Mouse (Mus musculus) liver, embryonic 14.5 days (tissue): ENCODE data around the gene Tmem132b. TPM values are rescaled to one million over a fixed set of nuclear protein-coding genes. Genes with fewer than 3 reads are reported as not detected.
A peak's percentile ranks its signal among the peaks of the same experiment; 100 is the strongest.

Source experiments
- ATAC-seq: fragments of 200-750 bp; cut with Nextera tagmentation; 2 replicates; pipeline ENCODE4 v1.8.0; 2017; ENCODE audit warnings: moderate number of reproducible peaks, mild to moderate bottlenecking, moderate library complexity; ENCODE audit not compliant: insufficient read depth
- DNase-seq, 3 experiments: peaks; one replicate each; pipeline ENCODE4 v3.0.0-alpha.2; 2012 to 2013; ENCODE audit warnings: low read depth in 3 of 3, low spot score in 3 of 3
- H3K27ac ChIP-seq: fragments of 300-500 bp; sonication (generic); 2 replicates; pipeline ENCODE4 v1.5.1; 2014; ENCODE audit warnings: moderate library complexity, mild to moderate bottlenecking, control low read depth, inconsistent platforms
- H3K27me3 ChIP-seq: fragments of 300-500 bp; sonication (generic); 2 replicates; pipeline ENCODE4 v1.6.1; 2014; ENCODE audit warnings: mild to moderate bottlenecking, low read length, moderate library complexity; ENCODE audit not compliant: control insufficient read depth, insufficient read depth
- H3K36me3 ChIP-seq: fragments of 300-500 bp; sonication (generic); replicated peaks from 2 replicates; pipeline ENCODE4 v1.6.1; 2014; ENCODE audit warnings: low read depth; ENCODE audit not compliant: control insufficient read depth, insufficient read depth
- H3K4me1 ChIP-seq, 2 experiments: fragments of 200-500 bp in 1 of 2; fragments of 300-500 bp in 1 of 2; sonication (generic) in 1 of 2; replicated peaks; 2 replicates each; pipeline ENCODE4 v1.6.1; 2012 to 2014; ENCODE audit warnings: antibody characterized with exemption in 1 of 2, inconsistent platforms in 1 of 2, low read length in 1 of 2; ENCODE audit not compliant: control insufficient read depth in 2 of 2, insufficient read depth in 2 of 2
- H3K4me2 ChIP-seq: fragments of 300-500 bp; sonication (generic); 2 replicates; pipeline ENCODE4 v1.6.1; 2014; ENCODE audit warnings: low read depth, mild to moderate bottlenecking, control low read depth, moderate library complexity
- H3K4me3 ChIP-seq, 2 experiments: fragments of 200-500 bp in 1 of 2; fragments of 300-500 bp in 1 of 2; sonication (generic) in 1 of 2; 2 replicates each; pipeline ENCODE4 v1.5.1; 2012 to 2014; ENCODE audit warnings: low read depth in 2 of 2, low read length in 2 of 2, mild to moderate bottlenecking in 2 of 2, control low read depth in 1 of 2, inconsistent platforms in 1 of 2, moderate library complexity in 1 of 2; ENCODE audit not compliant: insufficient read depth in 1 of 2
- H3K9ac ChIP-seq: fragments of 300-500 bp; sonication (generic); replicated peaks from 2 replicates; pipeline ENCODE4 v1.6.1; 2014; ENCODE audit warnings: mild to moderate bottlenecking, control low read depth, moderate library complexity
- H3K9me3 ChIP-seq: fragments of 300-500 bp; sonication (generic); 2 replicates; pipeline ENCODE4 v1.6.1; 2016; ENCODE audit warnings: low read length, mixed read lengths; ENCODE audit not compliant: control insufficient read depth
- CTCF ChIP-seq: IDR thresholded peaks from 2 replicates; pipeline ENCODE4 v1.5.1; 2016; ENCODE audit warnings: antibody characterized with exemption, low read depth, control low read depth
- EP300 ChIP-seq: IDR thresholded peaks from 2 replicates; pipeline ENCODE4 v1.6.1; 2016; ENCODE audit warnings: antibody characterized with exemption, low read depth
- WGBS: fragments of 180-500 bp; shearing (Covaris S2); extraction: QIAGEN DNeasy Blood & Tissue Kit; methylation state at CpG from one replicate; pipeline ENCODE4 v1.1.7; 2014; ENCODE audit not compliant: insufficient replicate concordance; 5-methylcytosine and 5-hydroxymethylcytosine counted together
- polyA plus RNA-seq, 2 experiments: library from polyadenylated mRNA; depleted of rRNA in 1 of 2; stranded (reverse) in 1 of 2; unstranded in 1 of 2; fragments of >200 nt; fragmentation: Nextera tagmentation in 1 of 2; extraction: Ambion mirVana in 1 of 2; gene quantifications; 2 replicates each; pipeline versions ENCODE4 v1.2.1 to v1.2.3; 2012 to 2014

Gene Tmem132b
- polyA plus RNA-seq, 2 experiments, result not detected

DNA sequence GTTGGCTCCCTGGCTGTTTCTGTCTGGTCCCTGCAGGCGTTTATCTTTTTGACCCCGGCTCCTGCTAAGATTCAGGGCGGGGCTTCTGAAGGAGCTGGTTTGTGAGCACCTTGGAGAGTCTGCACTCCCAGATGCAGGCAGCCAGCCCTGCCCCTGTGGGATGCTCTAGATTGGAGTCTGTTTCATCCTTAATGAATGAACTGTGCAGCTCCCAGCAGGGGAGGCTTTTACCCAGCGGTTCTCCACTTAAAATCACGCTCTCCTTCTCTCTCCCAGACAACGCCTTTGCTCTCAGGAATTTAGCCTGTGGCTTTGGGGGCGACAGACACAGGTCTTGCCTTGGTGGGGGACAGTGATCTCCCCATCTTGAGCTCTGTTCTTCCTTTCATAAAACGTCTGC lies 43.3 kb downstream of the Tmem132b start:
- Histone ChIP-seq H3K4me1 (no peaks in the 10 kb centered on the region), H3K4me3 (no peak overlapping the region), H3K27ac (no peak overlapping the region), H3K4me2 (no peak overlapping the region), H3K9ac (no peak overlapping the region), H3K9me3 (no peaks in the 10 kb centered on the region), H3K27me3 (no peaks in the 10 kb centered on the region), H3K36me3 (no peaks in the 10 kb centered on the region)
- ATAC-seq (no peak), DNase-seq (no peak)
- 20% methylated on average over 8 of the region's 8 CpGs for WGBS
- no peak for TF ChIP-seq EP300

DNA sequence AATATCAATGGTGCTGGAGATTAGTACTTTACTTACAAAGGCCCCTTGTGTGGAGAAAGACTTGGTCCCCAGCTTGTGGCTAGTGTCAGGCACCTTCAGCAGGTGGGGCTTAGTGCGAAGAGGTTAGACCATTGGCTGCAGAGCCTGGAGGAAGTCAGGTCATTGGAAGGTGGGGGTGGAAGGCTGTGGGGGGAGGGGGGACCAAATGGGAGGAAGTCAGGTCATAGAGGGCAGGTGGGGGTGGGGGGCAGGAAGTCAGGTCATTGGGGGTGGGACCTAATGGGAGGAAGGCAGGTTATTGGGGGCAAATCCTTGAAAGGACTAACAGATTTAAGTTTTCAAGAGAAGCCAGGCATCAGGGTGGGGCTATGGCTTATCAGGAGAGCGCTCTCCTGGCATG lies 44.3 kb downstream of the Tmem132b start:
- no peak for TF ChIP-seq EP300
- no peak for TF ChIP-seq CTCF
- H3K9me3 ChIP-seq, result no peaks in the 10 kb centered on the region
- H3K27me3 ChIP-seq, result no peaks in the 10 kb centered on the region
- no peak for ATAC-seq
- no peak overlapping the region for H3K4me2 ChIP-seq
- H3K4me3 ChIP-seq, result no peak overlapping the region
- 58% methylated on average over 2 of the region's 2 CpGs for whole genome bisulfite sequencing
- no peak overlapping the region for H3K27ac ChIP-seq
- DNase-seq, result no peak
- no peak overlapping the region for H3K9ac ChIP-seq
- no peaks in the 10 kb centered on the region for H3K4me1 ChIP-seq
- no peaks in the 10 kb centered on the region for H3K36me3 ChIP-seq

DNA sequence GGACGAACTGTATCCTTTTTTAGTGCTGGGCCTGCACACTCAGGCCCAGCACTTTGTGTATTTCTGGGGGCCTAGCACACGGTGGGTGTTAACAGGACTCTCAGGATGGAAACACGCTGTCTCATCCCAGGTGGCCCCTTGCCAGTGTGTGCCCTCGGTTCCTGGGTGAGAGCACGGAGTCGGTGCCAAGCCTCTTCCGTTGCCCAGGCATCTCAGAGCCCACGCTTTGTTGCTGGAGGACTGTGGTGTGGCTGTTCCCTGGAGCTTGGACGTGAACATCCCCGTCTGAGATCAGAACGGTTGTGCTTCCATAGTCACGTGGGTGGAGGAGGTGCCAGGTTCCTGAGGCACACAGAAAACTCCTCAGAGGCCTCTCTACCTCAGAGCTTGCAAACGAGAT lies 47.1 kb downstream of the Tmem132b start:
- Histone ChIP-seq H3K9ac (no peak overlapping the region), H3K4me3 (no peak overlapping the region), H3K4me1 (no peaks in the 10 kb centered on the region), H3K4me2 (no peak overlapping the region), H3K36me3 (no peaks in the 10 kb centered on the region), H3K27ac (no peak overlapping the region), H3K9me3 (no peaks in the 10 kb centered on the region), H3K27me3 (no peaks in the 10 kb centered on the region)
- no peak for ATAC-seq
- no peak for DNase-seq
- WGBS, result 69% methylated on average over 13 of the region's 13 CpGs
- TF ChIP-seq CTCF (no peak), EP300 (no peak)

DNA sequence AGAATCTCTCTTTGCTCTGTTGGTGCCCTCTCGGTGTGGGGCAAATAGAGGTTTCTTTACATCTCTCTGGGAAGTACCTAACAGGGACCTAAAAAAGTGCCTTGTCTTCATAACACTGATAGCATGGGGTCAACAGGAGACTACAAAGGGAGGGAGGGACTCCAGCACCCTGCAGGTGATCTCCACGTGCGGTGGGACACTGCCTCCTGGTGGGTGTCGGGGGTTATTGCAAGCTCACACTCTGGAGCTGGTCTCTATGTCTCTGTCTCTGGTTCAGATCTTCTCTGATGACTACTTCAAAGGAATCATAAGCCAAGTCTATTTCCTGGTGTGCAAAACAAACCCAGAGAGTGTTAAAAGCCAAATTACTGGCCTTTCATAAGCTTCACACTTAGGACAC lies 47.6 kb downstream of the Tmem132b start:
- no peak overlapping the region for H3K27ac ChIP-seq
- no peak overlapping the region for H3K4me2 ChIP-seq
- no peak overlapping the region for H3K4me3 ChIP-seq
- TF ChIP-seq CTCF (peak; percentile 65), EP300 (no peak)
- no peak for DNase-seq
- no peak overlapping the region for H3K9ac ChIP-seq
- H3K36me3 ChIP-seq, result no peaks in the 10 kb centered on the region
- no peaks in the 10 kb centered on the region for H3K9me3 ChIP-seq
- 41% methylated on average over 4 of the region's 4 CpGs for WGBS
- H3K27me3 ChIP-seq, result no peaks in the 10 kb centered on the region
- no peak for ATAC-seq
- no peaks in the 10 kb centered on the region for H3K4me1 ChIP-seq

DNA sequence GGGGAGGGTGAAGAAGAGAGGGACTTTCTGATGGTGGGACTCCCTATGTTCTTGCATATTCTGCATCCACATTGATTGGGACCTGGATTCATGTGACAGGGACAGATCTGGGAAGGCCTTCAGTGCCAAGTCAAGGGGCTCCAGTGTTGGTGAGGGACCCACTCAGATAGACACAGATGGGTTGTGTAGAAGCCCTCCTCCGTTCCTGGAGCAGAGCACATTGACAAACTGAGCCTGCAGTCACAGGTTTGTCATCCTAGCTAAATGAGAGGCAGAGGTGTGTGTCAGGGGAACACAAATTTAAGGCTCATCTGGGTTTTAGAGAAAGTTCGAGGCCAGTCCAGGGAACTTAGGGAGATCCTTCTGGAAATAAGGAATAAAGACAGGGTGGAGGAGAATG lies 51.7 kb downstream of the Tmem132b start:
- Histone ChIP-seq H3K4me3 (no peak overlapping the region), H3K9me3 (no peaks in the 10 kb centered on the region), H3K9ac (no peak overlapping the region), H3K4me1 (no peaks in the 10 kb centered on the region), H3K27ac (no peak overlapping the region), H3K4me2 (no peak overlapping the region), H3K27me3 (no peaks in the 10 kb centered on the region), H3K36me3 (no peaks in the 10 kb centered on the region)
- 52% methylated on average over 2 of the region's 2 CpGs for WGBS
- DNase-seq (no peak), ATAC-seq (no peak)
- TF ChIP-seq EP300 (no peak), CTCF (no peak)

DNA sequence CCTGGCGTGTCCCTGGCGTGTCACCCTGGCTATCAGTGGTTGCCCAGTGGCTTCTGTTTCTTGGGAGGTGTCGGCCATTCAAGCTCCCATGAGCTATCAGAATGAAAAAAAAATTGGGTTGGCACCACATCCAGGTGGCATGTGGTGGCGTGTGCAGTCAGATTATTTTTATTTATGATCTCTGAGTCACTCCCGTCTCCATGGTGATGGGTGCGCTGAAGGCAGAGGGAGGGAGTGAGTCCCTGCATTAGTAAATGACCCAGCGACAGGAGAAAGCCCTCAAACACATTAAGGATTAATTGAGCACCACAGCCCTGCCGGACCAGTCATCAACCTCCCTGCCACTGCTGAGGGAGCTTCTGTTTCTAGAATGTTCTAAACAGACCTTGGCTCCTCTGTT lies 52.3 kb downstream of the Tmem132b start:
- Histone ChIP-seq H3K9me3 (no peaks in the 10 kb centered on the region), H3K36me3 (no peaks in the 10 kb centered on the region), H3K27ac (no peak overlapping the region), H3K4me3 (no peak overlapping the region), H3K27me3 (no peaks in the 10 kb centered on the region), H3K4me1 (no peaks in the 10 kb centered on the region), H3K9ac (no peak overlapping the region), H3K4me2 (no peak overlapping the region)
- ATAC-seq, result no peak
- no peak for TF ChIP-seq EP300
- no peak for TF ChIP-seq CTCF
- 58% methylated on average over 8 of the region's 8 CpGs for WGBS
- no peak for DNase-seq
